Mouse (Mus musculus) neural tube, embryonic 15.5 days (tissue): Measurements from ENCODE around the gene Nacc2. TPM values are rescaled to one million over a fixed set of nuclear protein-coding genes. Genes with fewer than 3 reads are reported as not detected.

ENCODE experiments used
- ATAC-seq: fragments of 200-750 bp; cut with Nextera tagmentation; 2 replicates; pipeline ENCODE4 v1.8.0; 2017; ENCODE audit warnings: mild to moderate bottlenecking, moderate TSS enrichment, moderate library complexity; ENCODE audit not compliant: low FRiP score
- H3K27ac ChIP-seq: fragments of 300-500 bp; sonication (generic); replicated peaks from 2 replicates; pipeline ENCODE4 v1.5.1; 2015; ENCODE audit warnings: mild to moderate bottlenecking, inconsistent platforms
- H3K27me3 ChIP-seq: fragments of 300-500 bp; sonication (generic); replicated peaks from 2 replicates; pipeline ENCODE4 v1.6.1; 2015; ENCODE audit warnings: inconsistent platforms
- H3K36me3 ChIP-seq: fragments of 300-500 bp; sonication (generic); 2 replicates; pipeline ENCODE4 v1.6.1; 2015; ENCODE audit warnings: inconsistent platforms
- H3K4me1 ChIP-seq: fragments of 300-500 bp; sonication (generic); 2 replicates; pipeline ENCODE4 v1.6.1; 2015; ENCODE audit warnings: inconsistent platforms
- H3K4me2 ChIP-seq: fragments of 300-500 bp; sonication (generic); 2 replicates; pipeline ENCODE4 v1.6.1; 2015; ENCODE audit warnings: inconsistent platforms, mild to moderate bottlenecking, moderate library complexity
- H3K4me3 ChIP-seq: fragments of 300-500 bp; sonication (generic); replicated peaks from 2 replicates; pipeline ENCODE4 v1.5.1; 2015; ENCODE audit warnings: mild to moderate bottlenecking, inconsistent platforms
- H3K9ac ChIP-seq: fragments of 300-500 bp; sonication (generic); replicated peaks from 2 replicates; pipeline ENCODE4 v1.6.1; 2015; ENCODE audit warnings: mild to moderate bottlenecking, inconsistent platforms
- H3K9me3 ChIP-seq: fragments of 300-500 bp; sonication (generic); replicated peaks from 2 replicates; pipeline ENCODE4 v1.6.1; 2016; ENCODE audit warnings: inconsistent platforms
- WGBS: fragments of 180-500 bp; shearing (Covaris S2); methylation state at CpG from one replicate; pipeline ENCODE4 v1.1.7; 2015; ENCODE audit warnings: mixed read lengths; 5-methylcytosine and 5-hydroxymethylcytosine counted together
- polyA plus RNA-seq: library from polyadenylated mRNA; unstranded; fragments of >200 nt; fragmentation: Nextera tagmentation; extraction: Ambion mirVana; gene quantifications from 2 replicates; pipeline ENCODE4 v1.2.1, GENCODE M21; 2015

The Nacc2 gene
- polyA plus RNA-seq, 1 experiment from 2014 or later = 22.9 TPM

- peaks cover 9% of the 10 kb centered on the region; the same call in 1 of the 2 replicates for H3K27me3 ChIP-seq
- no peak overlapping the region for H3K4me3 ChIP-seq
- H3K27ac ChIP-seq = no peak overlapping the region
- ATAC-seq = no peak
- no peak overlapping the region for H3K9ac ChIP-seq
- H3K36me3 ChIP-seq = no peaks in the 10 kb centered on the region
- H3K4me2 ChIP-seq = no peak overlapping the region
- no peaks in the 10 kb centered on the region for H3K9me3 ChIP-seq
- H3K4me1 ChIP-seq = peaks cover 21% of the 10 kb centered on the region
- WGBS = 90% methylated on average over 3 of the region's 3 CpGs
Measured at GRCm38 (mm10) chr2:26042603-26043002, 80.4 kb downstream of the Nacc2 start.

- WGBS = 60% methylated on average over 14 of the region's 14 CpGs
- Histone ChIP-seq H3K36me3 (no peaks in the 10 kb centered on the region), H3K9me3 (no peaks in the 10 kb centered on the region), H3K4me2 (no peak overlapping the region), H3K4me1 (peaks cover 24% of the 10 kb centered on the region), H3K27me3 (peaks cover 14% of the 10 kb centered on the region; the same call in 1 of the 2 replicates), H3K27ac (no peak overlapping the region), H3K4me3 (no peak overlapping the region), H3K9ac (no peak overlapping the region)
- no peak for ATAC-seq
Measured at GRCm38 (mm10) chr2:26041163-26041810, 81.7 kb downstream of the Nacc2 start.

- Histone ChIP-seq H3K9ac (no peak overlapping the region), H3K27me3 (peaks cover 14% of the 10 kb centered on the region; the same call in 1 of the 2 replicates), H3K27ac (no peak overlapping the region), H3K36me3 (no peaks in the 10 kb centered on the region), H3K4me1 (peaks cover 32% of the 10 kb centered on the region), H3K9me3 (no peaks in the 10 kb centered on the region), H3K4me3 (no peak overlapping the region), H3K4me2 (no peak overlapping the region; the same call in 1 of the 2 replicates)
- 25% methylated on average over 14 of the region's 14 CpGs for WGBS
- ATAC-seq = no peak
Measured at GRCm38 (mm10) chr2:26039951-26040350, 83.1 kb downstream of the Nacc2 start.

- no peaks in the 10 kb centered on the region for H3K9me3 ChIP-seq
- 72% methylated on average over 6 of the region's 6 CpGs for WGBS
- no peaks in the 10 kb centered on the region for H3K36me3 ChIP-seq
- H3K4me1 ChIP-seq = peaks cover 45% of the 10 kb centered on the region
- no peak overlapping the region for H3K4me3 ChIP-seq
- H3K27ac ChIP-seq = no peak overlapping the region
- no peak overlapping the region for H3K9ac ChIP-seq
- peaks cover 12% of the 10 kb centered on the region for H3K27me3 ChIP-seq
- no peak overlapping the region for H3K4me2 ChIP-seq
- ATAC-seq = no peak
Measured at GRCm38 (mm10) chr2:26037386-26037785, 85.6 kb downstream of the Nacc2 start.

- Histone ChIP-seq H3K9me3 (no peaks in the 10 kb centered on the region), H3K4me1 (peaks cover 26% of the 10 kb centered on the region), H3K9ac (no peak overlapping the region), H3K27ac (peak overlapping the region; percentile 33), H3K4me2 (peak overlapping the region; percentile 21), H3K27me3 (peaks cover 20% of the 10 kb centered on the region), H3K4me3 (no peak overlapping the region), H3K36me3 (no peaks in the 10 kb centered on the region)
- 50% methylated on average over 15 of the region's 15 CpGs for WGBS
- ATAC-seq = peak; percentile 58; the same call in 1 of the 2 replicates
Measured at GRCm38 (mm10) chr2:26034344-26035050, 88.5 kb downstream of the Nacc2 start.

GRCm38 (mm10) chr2:26030288-26030687 lies 92.7 kb downstream of the Nacc2 start:
- Histone ChIP-seq H3K27ac (no peak overlapping the region), H3K9me3 (no peaks in the 10 kb centered on the region), H3K9ac (no peak overlapping the region), H3K4me1 (peaks cover 16% of the 10 kb centered on the region), H3K4me2 (no peak overlapping the region), H3K36me3 (no peaks in the 10 kb centered on the region), H3K27me3 (peaks cover 9% of the 10 kb centered on the region), H3K4me3 (no peak overlapping the region)
- WGBS = 49% methylated on average over 3 of the region's 3 CpGs
- ATAC-seq = no peak

GRCm38 (mm10) chr2:26024138-26025075 lies 98.6 kb downstream of the Nacc2 start:
- Histone ChIP-seq H3K4me2 (no peak overlapping the region), H3K36me3 (no peaks in the 10 kb centered on the region), H3K4me1 (peaks cover 24% of the 10 kb centered on the region), H3K4me3 (no peak overlapping the region), H3K27me3 (no peaks in the 10 kb centered on the region), H3K9me3 (no peaks in the 10 kb centered on the region), H3K27ac (no peak overlapping the region), H3K9ac (no peak overlapping the region)
- 35% methylated on average over 4 of the region's 4 CpGs for WGBS
- no peak for ATAC-seq

GRCm38 (mm10) chr2:26022626-26023025 lies 100.4 kb downstream of the Nacc2 start:
- no peak overlapping the region for H3K27ac ChIP-seq
- H3K36me3 ChIP-seq = no peaks in the 10 kb centered on the region
- H3K9me3 ChIP-seq = no peaks in the 10 kb centered on the region
- no peaks in the 10 kb centered on the region for H3K27me3 ChIP-seq
- peaks cover 35% of the 10 kb centered on the region for H3K4me1 ChIP-seq
- no peak overlapping the region for H3K9ac ChIP-seq
- 91% methylated on average over 1 of the region's 1 CpGs for WGBS
- ATAC-seq = no peak
- no peak overlapping the region for H3K4me3 ChIP-seq
- no peak overlapping the region for H3K4me2 ChIP-seq

- H3K9ac ChIP-seq = no peak overlapping the region
- H3K4me3 ChIP-seq = 0 out of 2 replicates have a peak overlapping the region, but pooled peaks have one; percentile 93
- ATAC-seq = no peak; the same call in 1 of the 2 replicates
- peak overlapping the region; percentile 68; the same call in 1 of the 2 replicates for H3K27ac ChIP-seq
- no peaks in the 10 kb centered on the region for H3K36me3 ChIP-seq
- H3K4me1 ChIP-seq = peaks cover 40% of the 10 kb centered on the region
- no peaks in the 10 kb centered on the region for H3K9me3 ChIP-seq
- H3K4me2 ChIP-seq = peak overlapping the region; percentile 96
- WGBS = 83% methylated on average over 8 of the region's 8 CpGs
- no peaks in the 10 kb centered on the region for H3K27me3 ChIP-seq
Measured at GRCm38 (mm10) chr2:26022258-26022565, 100.8 kb downstream of the Nacc2 start.

- H3K9ac ChIP-seq = peak within 1 kb of the TSS; percentile 84
- no peaks in the 10 kb centered on the region for H3K27me3 ChIP-seq
- H3K27ac ChIP-seq = peak within 1 kb of the TSS; percentile 89
- no peaks in the 10 kb centered on the region for H3K9me3 ChIP-seq
- peaks cover 45% of the 10 kb centered on the region for H3K4me1 ChIP-seq
- ATAC-seq = peak; percentile 93
- peak within 1 kb of the TSS; percentile 93 for H3K4me3 ChIP-seq
- H3K4me2 ChIP-seq = peak within 1 kb of the TSS; percentile 96
- 6% methylated on average over 47 of the region's 50 CpGs for WGBS
- no peaks in the 10 kb centered on the region for H3K36me3 ChIP-seq
Measured at GRCm38 (mm10) chr2:26021561-26022257, 101.3 kb downstream of the Nacc2 start, which contains the start of gene Ubac1. Gene Ubac1, minus strand, starts transcription at chr2:26021747.
